Mouse (Mus musculus): ENCODE measurements around the gene Prkcsh. TPM values are rescaled to one million over a fixed set of nuclear protein-coding genes. Genes with fewer than 3 reads are reported as not detected.

Prkcsh gene
- total RNA-seq, 2 experiments from 2014 or later: 106 to 111 TPM

DNA sequence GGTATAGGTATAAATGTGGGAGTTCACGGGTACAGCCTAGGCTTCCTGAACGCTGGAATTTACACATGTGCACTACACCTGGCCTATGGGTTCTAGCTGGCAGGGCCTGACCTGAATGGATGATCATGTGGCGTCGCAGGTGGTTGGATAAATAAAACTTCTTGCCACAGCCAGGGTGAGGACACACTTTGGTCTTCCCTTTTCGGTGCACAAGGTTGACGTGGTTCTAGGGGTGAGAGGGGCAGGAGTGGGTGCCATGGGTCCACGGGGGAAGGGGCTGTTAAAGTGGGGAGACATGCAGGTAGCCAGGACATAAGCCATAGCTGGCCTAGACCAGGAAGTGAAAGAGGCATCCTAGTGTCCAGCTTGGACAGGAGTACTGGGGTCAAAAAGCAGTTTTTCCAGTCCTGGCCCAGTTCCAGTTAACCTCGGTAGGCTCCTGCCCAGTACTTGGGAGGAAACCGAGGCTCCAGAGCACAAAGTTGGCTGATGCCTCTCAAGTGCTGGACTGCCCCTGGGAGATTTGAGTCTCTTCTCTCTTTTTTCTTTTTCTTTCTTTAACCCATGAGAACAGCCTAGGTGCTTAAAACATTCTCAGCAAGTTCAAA is 53.8 kb downstream of the Prkcsh start:
- no peak overlapping the region for H3K27ac ChIP-seq
- no peak for TF ChIP-seq CTCF (conservative IDR thresholded peaks at IDR 0.05)
- no peak overlapping the region for H3K4me3 ChIP-seq
- no peak for DNase-seq (ENCODE audit: low spot score in 2 of 2)

DNA sequence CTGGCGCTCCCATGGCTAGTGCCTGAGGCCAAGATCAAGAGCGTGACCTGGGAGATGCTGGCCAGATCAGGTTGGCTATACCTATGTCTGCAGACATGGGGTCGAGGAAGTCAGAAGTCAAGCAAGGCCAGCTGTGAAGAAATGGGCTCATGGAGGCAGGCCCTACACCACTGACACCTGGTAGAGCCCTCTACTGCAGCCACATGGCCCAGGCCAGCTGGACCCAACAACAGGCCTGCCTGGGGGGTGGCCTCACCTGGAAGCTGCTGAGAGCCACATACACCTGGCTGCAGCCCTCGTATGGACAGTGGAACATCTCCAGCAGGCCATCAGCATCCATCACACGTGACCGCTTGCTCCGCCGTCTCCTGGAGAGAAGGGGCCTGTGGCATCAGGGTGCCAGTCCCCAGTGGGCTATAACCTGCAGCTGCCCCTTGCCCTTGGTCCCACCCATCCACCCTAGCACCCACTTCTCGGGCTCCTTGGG is 54.5 kb downstream of the Prkcsh start:
- no peak overlapping the region for H3K27ac ChIP-seq
- DNase-seq (ENCODE audit: low spot score in 2 of 2): no peak
- no peak for TF ChIP-seq CTCF (conservative IDR thresholded peaks at IDR 0.05)

DNA sequence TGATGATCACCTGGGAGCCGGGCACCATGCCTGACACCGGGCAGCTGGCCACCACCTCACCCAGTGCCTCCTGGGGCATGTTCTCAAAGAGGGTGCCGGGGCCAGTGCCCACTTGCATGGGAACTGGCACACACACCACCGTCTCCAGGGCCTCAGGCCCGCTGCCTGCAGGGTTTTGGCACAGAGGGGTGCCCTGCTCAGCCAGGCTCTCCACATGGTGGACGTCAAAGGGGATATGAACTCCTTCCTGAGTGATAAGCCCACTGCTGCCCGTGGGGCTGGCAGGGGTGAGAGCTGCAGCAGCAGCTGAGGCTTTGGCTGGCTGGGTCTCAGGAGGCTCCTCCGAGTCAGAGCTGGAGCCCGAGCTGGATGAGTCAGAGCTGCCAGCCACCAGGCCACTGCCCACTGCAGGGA is 55.4 kb downstream of the Prkcsh start:
- H3K4me3 ChIP-seq: no peak overlapping the region
- H3K27ac ChIP-seq: peak overlapping the region; percentile 15; the same call in 1 of the 2 replicates
- DNase-seq (ENCODE audit: low spot score in 2 of 2): no peak
- no peak for TF ChIP-seq CTCF (conservative IDR thresholded peaks at IDR 0.05)

More for the DNA sequence above, 54.5 kb downstream of the Prkcsh start:
- H3K4me3 ChIP-seq: no peak overlapping the region

DNA sequence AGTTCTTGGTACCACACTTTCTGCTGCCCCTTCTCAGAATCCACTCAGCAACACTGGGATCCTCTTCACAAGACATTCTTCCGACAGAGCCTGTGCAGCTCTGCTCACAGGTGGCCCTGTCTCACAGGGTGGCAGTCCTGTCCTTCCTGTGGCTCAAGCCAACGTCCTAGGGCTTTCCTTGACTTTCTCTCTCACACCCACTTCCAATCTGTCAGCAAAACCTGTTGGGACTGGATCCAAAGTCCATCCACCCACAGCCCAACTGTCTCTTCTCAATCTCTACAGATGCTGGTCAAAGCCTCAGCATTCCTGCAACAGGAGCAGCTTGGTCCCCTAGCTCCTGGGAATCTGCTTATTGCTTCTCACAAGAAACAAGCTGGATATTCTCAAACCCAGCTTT is 58.7 kb downstream of the Prkcsh start:
- H3K4me3 ChIP-seq: no peak overlapping the region
- peak overlapping the region; percentile 75 for H3K27ac ChIP-seq
- DNase-seq (ENCODE audit: low spot score in 2 of 2): peak in 1 of 2 experiments; percentile 55
- TF ChIP-seq CTCF (conservative IDR thresholded peaks at IDR 0.05): no peak

Other genes starting within 250 kb of the Prkcsh start
- gene Spc24, start 242.5 kb upstream of the Prkcsh start, total RNA-seq (2021): 1 to 10 TPM; 2.2 to 2.9 TPM
- 1 to 10 TPM; 7.0 to 8.4 TPM for gene Kank2, start 204.1 kb upstream of the Prkcsh start, total RNA-seq (2021)
- gene Angptl8, start 167.3 kb upstream of the Prkcsh start, total RNA-seq (2021): not detected
- 10 to 100 TPM; 12.2 to 13.6 TPM for gene Dock6, start 150.2 kb upstream of the Prkcsh start, total RNA-seq (2021)
- 10 to 100 TPM; 16.7 to 18.8 TPM for gene Rab3d, start 84.6 kb upstream of the Prkcsh start, total RNA-seq (2021)
- gene Ccdc159, start 75.3 kb upstream of the Prkcsh start, total RNA-seq (2021): 10 to 100 TPM; 18.9 to 21.4 TPM
- gene Tmem205, start 75.2 kb upstream of the Prkcsh start, total RNA-seq (2021): 10 to 100 TPM; 44.4 to 45.9 TPM
- gene Plppr2, start 65.8 kb upstream of the Prkcsh start, total RNA-seq (2021): 100 to 1,000 TPM; 297 to 300 TPM
- 10 to 100 TPM; 14.8 to 15.9 TPM for gene Swsap1, start 47.1 kb upstream of the Prkcsh start, total RNA-seq (2021)
- 1 to 10 TPM; 7.8 to 9.1 TPM for gene Epor, start 39.3 kb upstream of the Prkcsh start, total RNA-seq (2021)
- 1 to 10 TPM; 2.9 to 3.8 TPM for gene Rgl3, start 13.4 kb upstream of the Prkcsh start, total RNA-seq (2021)
- 1 to 10 TPM; 8.5 to 9.2 TPM for gene Ccdc151, start 172 bp upstream of the Prkcsh start, total RNA-seq (2021)
- gene Elavl3, start 49.2 kb downstream of the Prkcsh start, total RNA-seq (2021): 100 to 1,000 TPM; 156 to 160 TPM
- 1 to 10 TPM; 2.2 to 6.3 TPM for gene Gm49318, start 68.5 kb downstream of the Prkcsh start, total RNA-seq (2021)
- 10 to 100 TPM; 22.3 to 25.2 TPM for gene Zfp653, start 68.6 kb downstream of the Prkcsh start, total RNA-seq (2021)
- 10 to 100 TPM; 44.7 to 47.2 TPM for gene Ecsit, start 82.6 kb downstream of the Prkcsh start, total RNA-seq (2021)
- 1 to 10 TPM in 1 of 2 experiments, under 1 TPM in 1; 0.44 to 1.4 TPM for gene Cnn1, start 96.4 kb downstream of the Prkcsh start, total RNA-seq (2021)
- gene Elof1, start 114.4 kb downstream of the Prkcsh start, total RNA-seq (2021): 10 to 100 TPM; 54.6 to 54.8 TPM
- gene Acp5, start 132.9 kb downstream of the Prkcsh start, total RNA-seq (2021): under 1 TPM; 0.27 to 0.69 TPM
- 10 to 100 TPM; 49.0 to 50.5 TPM for gene Pigyl, start 154.0 kb downstream of the Prkcsh start, total RNA-seq (2021)
- under 1 TPM in 1 of 2 experiments, not detected in 1; 0.42 TPM for gene Zfp872, start 185.3 kb downstream of the Prkcsh start, total RNA-seq (2021)
- gene Zfp809, start 222.9 kb downstream of the Prkcsh start, total RNA-seq (2021): 10 to 100 TPM; 26.0 to 26.4 TPM

Data from layer of hippocampus, adult 2 months (tissue).